Mouse (Mus musculus): ENCODE measurements around the gene Gm10518.

The Gm10518 gene

DNA sequence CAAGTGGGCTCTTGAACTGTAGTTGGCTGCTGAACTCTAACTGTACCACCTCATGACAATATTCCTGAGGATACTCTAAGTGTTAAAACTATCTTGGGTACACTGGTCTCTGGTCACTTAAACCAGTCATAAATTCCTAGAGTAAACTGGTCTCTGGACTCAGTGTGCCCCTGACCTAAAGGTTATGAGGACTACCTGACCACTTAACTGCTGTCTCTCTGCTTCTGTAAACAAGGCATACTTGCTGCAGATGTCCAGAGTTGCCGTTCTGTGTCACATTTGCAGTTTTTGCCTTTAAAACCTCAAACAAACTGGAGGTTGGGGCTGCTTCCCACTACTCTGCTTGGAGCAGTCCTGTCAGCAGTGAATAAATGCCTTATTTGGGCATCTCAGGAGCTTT lies 30.4 kb downstream of the Gm10518 start:
- no peak for DNase-seq (ENCODE audit: low read depth, low spot score)

DNA sequence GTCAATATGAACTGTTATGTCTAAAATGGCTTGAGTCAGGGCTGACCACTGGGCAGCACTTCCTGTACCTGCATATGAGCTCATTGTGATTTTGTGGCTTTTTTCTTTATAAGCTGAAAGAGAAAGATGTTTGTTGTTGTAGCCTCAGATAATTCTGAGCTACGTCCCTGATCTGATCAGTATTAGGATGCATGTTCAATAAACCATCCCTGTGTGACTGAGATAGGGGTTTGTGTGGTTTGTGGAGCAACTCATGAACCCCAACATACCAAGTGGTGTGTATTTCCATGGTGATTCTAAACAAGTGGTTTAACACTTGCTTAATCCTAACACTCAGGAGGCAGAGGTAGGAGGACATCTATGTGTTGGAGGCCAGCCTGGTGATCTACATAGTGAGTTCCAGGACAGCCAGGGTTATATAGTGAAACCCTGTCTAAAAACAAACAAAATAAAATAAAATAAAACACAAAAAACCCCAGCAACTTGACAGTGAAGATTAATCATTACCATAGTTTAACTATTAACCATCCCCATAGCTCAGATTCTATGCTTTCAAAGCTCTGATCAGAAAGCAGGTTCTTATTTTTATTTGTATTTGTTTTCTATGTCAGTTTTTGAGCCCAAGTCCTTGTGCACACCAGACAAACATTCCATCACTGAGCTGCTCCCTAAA lies 32.7 kb downstream of the Gm10518 start:
- no peak for DNase-seq (ENCODE audit: low read depth, low spot score)

DNA sequence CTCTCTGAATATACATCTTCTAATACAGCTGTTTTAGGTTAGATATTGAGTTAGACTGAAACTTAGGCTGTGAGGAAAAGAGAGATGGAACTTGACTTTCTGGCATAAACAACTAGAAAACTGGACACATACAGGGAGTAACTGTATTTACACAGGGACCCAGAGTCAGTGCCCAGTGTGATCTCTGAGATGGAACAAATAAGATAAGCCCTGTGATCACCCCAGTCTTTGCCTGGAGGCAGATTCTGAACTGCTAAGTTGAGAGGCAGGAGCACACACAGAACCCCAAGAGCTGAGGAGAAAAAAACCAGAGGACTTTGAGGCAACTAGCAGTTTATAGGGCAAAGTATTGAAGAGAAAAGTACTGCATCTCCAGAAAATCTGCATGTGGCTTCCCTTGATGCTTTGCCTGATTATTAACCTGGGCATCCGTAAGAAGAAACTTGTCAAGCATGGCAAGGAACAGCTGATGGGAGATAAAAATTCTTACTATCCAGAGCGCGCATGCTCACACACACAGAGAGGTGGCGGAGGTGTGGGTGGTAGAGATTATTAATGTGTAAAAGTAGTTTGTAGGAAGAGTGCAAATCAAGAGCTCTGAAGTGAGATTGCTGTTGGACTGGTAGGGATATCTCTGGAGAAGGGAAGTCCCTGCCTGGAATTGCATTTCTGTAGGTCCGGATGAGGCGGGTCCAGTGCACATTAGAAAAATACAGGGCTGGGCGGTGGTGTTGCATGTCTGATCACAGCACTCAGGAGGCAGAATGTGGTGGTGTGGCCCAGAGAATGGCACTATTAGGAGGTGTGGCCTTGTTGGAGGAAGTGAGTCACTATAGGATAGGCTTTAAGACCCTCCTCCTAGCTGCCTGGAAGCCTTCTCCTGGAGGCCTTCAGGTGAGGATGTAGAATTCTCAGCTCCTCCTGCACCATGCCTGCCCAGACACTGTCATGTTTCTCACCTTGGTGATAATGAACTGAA lies 33.5 kb downstream of the Gm10518 start:
- no peak for DNase-seq (ENCODE audit: low read depth, low spot score)

GRCm38 (mm10) chr1:179842568-179842967 lies 39.4 kb downstream of the Gm10518 start:
- DNase-seq (ENCODE audit: low read depth, low spot score), result no peak

- DNase-seq (ENCODE audit: low read depth, low spot score), result no peak
Observed at GRCm38 (mm10) chr1:179843981-179844380, 40.8 kb downstream of the Gm10518 start.

- no peak for DNase-seq (ENCODE audit: low read depth, low spot score)
Observed at GRCm38 (mm10) chr1:179844894-179845293, 41.7 kb downstream of the Gm10518 start.

DNA sequence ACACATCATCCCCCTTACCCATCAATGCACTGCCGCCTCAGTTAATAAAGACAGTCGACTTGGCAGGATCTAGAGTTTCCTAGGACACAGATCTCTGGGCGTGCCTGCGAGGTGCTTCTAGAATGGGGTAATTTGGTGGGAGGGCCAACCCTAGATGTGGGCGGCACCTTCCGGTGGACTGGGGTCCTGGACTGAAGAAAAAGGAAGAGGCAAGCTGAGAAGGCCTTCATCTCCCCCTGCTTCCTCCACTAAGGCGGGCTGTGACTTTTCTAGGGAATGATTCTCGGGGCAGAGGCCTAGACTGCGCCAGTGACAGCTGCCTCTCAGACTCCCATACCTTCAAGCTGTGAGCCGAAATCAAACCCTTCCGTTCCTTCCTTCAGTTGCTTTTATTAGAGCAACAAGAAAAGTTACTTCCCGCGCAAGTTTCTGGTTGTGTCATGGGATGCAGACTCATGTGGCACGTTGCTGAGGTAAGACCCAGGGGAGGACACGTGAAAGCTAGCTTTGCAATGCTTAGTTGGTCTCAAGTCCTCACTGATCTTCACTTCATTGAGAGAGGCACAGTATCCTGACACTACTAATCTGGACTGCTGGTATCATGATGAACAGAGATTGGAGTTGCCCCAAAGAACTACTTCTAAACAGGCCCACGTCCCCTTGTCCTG lies 42.8 kb downstream of the Gm10518 start:
- DNase-seq (ENCODE audit: low read depth, low spot score), result no peak

- no peak for DNase-seq (ENCODE audit: low read depth, low spot score)
Observed at GRCm38 (mm10) chr1:179847173-179847572, 44.0 kb downstream of the Gm10518 start.

GRCm38 (mm10) chr1:179847759-179848389 lies 44.7 kb downstream of the Gm10518 start:
- no peak for DNase-seq (ENCODE audit: low read depth, low spot score)

DNA sequence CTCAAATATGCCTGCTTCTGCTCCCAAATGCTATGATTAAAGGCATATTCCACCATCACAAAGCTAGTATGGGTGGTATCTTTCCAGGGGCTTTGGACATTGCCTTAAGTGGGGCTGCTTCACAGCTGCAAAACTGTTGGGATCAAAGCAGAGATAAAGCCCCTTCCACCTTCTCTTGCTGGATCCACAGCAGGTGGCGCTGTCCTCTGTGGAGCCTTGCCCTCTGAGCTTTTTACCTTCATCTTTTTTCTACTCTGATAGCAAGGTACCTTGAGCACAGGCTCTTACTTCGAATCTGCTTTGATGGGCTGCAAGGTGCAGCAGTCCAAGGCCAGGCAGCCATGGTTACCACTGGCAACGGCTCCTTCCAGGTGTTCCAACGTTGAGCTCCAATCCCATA lies 50.2 kb downstream of the Gm10518 start:
- no peak for DNase-seq (ENCODE audit: low read depth, low spot score)
